Mouse (Mus musculus): Measurements from ENCODE around the gene Yipf2.
A peak's percentile ranks its signal among the peaks of the same experiment; 100 is the strongest.
"Not testable (repeated sequence)": the region's sequence is repeated elsewhere in the genome, so short reads cannot be mapped to it uniquely, and the experiment has no call there.

Yipf2 gene

DNA sequence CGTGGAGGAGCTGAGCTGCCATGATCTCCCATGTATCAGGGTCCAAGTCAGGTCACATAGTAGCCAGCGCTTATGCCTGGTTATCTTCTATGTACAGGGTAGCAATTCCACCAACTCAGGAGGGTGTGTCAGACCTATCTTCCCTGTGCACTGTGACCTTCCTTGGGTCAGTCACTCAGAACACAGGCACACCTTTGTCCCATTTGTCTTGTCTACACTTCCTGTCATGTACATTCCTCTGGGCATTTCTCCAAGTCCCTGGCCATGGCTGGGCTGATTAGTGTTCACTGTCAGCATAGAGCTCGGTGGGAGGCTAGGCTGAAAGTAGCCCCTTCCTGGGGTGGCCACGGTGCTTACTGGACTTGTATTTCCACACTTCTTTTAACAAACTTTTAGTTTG lies 34.3 kb downstream of the Yipf2 start:
- peak in 1 of 2 experiments; percentile 17 for DNase-seq (ENCODE audit: low spot score in 2 of 2)

DNA sequence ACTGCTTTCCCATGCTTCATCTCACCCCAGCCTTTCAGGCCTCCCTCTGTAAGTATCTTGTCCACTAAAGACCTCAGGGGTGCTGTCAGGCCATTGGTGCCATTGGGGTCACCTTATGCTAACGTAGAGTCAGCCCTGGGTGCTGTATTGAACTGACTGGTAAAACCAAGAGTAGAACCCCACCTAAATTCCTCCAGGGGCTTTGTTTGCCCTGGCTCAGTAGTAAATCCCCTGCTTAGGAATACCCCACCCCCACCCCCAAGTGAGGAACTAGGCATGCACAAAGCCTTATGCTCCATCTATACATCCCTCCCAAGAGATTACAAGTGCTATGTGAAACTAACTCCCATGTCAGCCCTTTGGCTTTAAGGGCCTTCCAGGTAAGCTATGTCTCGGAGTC lies 35.1 kb downstream of the Yipf2 start:
- DNase-seq (ENCODE audit: low spot score in 2 of 2): no peak

DNA sequence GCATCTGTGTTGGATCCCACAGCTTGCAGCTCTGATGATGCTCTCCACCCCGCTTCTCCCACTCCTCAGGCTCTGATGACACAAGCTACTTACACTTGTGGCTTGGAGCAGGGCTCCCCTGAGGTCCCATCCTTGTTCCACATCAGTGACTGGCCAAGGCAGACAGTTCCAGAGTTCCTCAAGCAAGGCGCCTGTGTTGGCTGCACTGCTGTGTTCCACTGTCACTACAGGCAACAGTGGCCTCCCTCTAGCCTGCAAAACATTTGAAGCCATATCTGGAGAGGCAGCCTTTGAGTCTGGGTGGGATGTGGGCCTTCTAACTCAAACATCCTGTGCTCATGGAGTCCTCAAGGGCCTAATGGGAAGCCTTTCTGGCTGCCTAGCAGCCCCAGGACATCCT lies 35.6 kb downstream of the Yipf2 start:
- DNase-seq (ENCODE audit: low spot score in 2 of 2): no peak

DNA sequence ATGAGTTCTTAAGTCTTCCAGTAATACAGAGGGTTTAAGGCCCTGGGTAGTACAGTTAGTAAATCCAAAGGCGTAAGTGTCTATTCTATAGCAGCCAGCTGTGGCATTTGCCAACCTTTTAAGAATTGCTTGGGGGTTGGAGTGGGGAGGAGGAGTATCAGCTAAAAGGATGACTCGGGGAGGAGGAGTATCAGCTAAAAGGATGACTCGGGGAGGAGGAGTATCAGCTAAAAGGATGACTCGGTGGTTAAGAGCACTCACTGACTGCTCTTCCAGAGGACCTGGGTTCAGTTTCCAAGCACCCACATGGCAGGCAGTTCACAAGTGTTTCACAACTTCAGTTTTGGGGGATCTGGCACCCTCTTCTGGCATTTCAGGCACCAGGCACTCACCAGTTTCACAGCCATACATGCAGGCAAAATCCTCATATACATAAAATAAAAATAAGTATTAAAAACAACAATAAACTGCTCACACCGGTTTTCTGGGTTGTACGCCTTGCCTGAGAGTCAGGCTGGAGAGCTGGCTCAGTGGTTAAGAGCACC lies 37.4 kb downstream of the Yipf2 start:
- no peak for DNase-seq (ENCODE audit: low spot score in 2 of 2)

DNA sequence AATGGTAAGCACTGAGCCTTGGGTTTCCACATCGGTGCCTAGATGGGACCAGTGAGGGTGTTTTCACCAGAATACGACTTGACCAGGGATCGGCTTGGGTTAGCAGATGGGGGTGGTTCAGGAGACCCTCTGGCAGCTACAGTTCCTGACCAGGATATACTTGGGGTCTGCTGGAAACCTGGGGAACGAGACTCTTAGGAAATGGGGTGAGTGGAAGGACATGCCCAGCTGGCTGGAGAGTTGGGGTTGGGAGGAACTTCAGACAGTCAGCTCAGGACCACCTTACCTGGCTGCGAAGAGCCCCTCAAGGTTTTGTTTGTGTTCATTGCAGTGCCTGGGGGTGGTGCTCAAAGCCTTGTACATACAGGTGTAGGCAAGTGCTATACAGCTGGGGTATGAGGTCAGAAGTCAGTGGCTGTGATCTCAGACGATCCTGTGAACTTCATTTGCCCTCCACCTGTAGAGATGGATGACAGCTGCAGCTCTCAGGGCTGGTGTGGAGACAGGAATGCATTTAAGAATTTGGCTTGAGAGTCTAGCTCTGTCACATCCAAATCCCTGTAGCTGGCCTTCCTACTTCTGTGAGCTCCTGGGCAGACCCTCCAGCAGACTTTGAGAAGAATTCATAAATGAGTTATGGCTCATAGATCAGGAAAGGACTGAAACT lies 38.9 kb downstream of the Yipf2 start:
- no peak for DNase-seq (ENCODE audit: low spot score in 2 of 2)

DNA sequence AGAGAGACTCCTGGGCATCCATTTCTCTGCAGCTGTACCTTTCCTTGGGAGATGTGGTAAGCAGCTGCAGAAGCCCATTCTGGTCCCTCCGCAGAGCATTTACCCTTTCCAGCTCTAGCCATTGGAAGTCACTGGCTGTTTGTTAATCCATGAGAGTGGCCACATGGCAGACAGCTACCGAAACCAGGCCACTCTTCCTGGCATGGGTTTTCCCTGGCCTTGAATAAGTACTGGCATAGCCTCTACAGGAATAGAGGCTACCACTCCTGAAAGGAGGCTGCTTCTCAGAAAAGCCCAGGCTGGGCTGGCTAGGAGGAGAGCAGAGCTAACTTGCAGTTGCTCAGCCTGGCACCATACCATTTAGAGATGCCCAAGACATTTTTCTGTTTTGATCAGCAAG lies 41.6 kb downstream of the Yipf2 start:
- DNase-seq (ENCODE audit: low spot score in 2 of 2): no peak

DNA sequence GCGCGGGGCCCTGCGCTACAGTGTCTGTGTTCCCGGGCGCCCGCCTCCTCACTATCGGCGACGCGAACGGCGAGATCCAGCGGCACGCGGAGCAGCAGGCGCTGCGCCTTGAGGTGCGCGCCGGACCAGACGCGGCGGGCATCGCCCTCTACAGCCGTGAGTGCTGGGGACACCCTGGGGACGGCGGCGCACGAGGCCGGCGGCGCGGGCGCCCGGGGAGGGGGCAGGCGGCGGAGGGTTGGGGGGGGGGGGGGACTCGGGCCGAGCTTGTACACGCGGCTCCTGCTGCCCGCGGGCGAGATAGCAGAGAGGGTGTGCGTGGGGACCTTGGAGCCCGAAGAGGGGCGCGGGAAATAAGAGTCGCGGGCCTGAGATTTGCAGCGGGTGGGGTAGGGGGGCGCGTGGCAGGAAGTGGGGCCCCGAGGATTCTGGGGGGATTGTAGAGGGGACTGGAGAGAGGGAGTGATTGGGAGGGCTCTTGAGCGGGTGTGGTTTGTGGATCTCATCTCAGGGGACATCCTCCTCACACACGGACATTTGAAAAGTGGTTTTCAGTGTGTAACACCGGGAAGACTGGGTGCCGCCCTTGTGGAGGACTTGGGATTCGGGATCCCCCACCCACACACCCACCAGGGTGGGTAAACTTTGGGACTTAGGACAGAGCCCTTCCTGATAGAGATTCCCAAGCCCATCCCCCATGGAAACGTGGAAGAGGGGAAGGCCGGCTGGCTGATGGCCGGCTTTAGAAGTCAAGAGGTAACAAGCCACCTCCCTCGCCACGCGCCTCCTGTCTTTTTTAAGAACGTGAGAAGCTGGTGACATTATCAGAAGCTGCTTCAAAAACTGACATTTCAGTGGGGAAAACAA lies 45.3 kb downstream of the Yipf2 start:
- peak; percentile 56 to 62 for DNase-seq (ENCODE audit: low spot score in 2 of 2)

DNA sequence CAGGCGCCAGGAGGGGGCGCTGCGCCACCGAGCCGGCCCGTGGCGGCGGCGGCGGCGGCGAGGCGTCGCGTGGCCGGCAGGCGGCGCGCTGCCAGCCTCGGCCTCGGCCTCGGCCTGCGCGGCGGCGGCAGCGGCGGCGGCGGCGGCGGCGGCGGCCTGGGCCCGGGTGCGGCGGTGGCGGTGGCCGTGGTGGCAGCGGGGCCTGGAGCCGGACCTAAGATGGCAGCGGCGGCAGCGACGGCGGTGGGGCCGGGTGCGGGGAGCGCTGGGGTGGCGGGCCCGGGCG lies 45.9 kb downstream of the Yipf2 start, which contains the start of gene Carm1:
Gene Carm1 (plus strand): TSS at position 106 of the 286 bp plus-strand sequence.
- DNase-seq (ENCODE audit: low spot score in 2 of 2): no peak

DNA sequence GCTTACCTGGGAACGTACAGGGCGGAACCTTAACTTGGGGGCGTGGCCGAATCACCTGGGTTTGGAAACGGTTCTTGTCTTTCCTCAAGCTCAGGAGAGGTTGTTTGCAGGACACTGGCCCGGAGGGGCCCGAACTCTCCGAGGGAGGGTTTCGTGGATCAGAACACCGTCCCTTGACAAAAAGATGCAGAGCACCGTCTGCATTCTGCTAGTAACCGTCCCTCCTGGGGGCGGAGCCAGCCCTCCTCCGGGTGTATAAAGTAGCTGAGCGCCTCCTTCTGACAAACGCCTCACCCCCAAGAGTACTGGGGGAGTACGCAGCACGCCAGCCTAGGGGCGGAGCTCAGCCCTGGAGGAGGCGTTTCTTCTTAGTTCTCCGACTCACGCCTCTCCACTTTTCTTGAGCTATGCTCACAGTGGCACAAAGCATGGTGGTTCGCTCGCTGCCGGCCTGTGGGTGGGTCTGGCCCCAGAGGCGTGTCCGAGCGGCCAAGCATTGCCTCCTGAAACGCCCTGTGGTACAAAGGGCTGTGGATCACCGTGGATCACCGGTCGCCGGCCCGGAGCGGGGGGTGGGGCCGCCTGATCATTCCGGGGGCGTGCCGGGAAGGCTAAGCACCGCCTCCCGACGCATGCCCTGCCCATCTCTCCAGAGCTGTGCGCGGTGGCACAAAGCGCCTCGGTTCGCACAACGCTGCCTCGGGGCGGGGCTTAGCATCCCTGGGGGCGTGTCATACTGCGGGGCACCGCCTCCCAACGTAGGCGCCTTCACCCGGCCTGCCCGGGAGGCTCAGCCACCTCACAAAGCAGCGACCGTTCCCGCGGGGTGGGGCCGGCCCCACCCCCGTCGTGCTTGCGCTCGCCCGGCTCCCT lies 46.5 kb downstream of the Yipf2 start:
- DNase-seq (ENCODE audit: low spot score in 2 of 2): peak; percentile 98 to 99

DNA sequence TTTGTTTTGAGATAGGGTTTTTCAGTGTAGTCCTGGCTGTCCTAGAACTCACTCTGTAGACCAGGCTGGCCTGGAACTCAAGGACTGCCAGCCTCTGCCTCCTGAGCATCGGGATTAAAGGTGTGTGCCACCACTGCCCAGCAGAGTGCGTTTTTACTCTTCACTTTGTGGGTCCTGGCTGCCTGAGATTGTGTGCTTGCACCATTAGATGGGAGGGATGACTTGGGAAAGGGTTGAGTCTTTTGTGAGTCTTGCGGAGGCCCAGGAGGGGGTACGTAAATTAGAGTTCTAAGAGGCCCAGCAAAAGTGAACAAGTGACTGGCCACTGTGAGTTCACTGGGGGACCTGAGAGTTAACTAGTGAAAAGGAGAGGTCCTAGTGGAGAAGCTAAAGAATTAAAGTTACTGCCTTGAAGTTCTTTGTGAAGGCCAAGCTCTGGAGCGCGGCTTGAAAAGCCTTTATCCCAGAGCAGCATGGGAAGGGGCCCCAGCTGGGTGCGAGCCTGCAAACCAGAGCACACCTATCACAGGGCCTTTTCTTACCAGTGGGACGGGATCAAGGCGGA lies 47.2 kb downstream of the Yipf2 start:
- no peak for DNase-seq (ENCODE audit: low spot score in 2 of 2)

DNA sequence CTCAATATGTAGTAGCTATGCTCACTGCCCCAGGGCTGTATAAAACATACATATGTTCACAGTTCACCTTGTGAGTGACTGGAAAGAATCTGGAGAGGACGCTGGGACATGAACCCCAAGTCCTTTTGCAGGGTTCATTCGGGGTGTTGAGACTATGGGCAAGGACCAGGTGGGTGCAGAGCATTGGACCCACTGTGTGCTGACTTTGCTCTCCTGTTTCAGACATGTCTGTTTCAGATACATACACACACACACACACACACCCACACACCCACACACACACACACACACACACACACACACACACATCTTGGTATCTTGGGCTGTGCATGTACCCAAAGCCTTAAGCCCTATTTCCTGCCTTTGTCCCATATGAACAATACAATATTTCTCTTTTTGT lies 50.6 kb downstream of the Yipf2 start:
- DNase-seq (ENCODE audit: low spot score in 2 of 2): not testable (repeated sequence)

DNA sequence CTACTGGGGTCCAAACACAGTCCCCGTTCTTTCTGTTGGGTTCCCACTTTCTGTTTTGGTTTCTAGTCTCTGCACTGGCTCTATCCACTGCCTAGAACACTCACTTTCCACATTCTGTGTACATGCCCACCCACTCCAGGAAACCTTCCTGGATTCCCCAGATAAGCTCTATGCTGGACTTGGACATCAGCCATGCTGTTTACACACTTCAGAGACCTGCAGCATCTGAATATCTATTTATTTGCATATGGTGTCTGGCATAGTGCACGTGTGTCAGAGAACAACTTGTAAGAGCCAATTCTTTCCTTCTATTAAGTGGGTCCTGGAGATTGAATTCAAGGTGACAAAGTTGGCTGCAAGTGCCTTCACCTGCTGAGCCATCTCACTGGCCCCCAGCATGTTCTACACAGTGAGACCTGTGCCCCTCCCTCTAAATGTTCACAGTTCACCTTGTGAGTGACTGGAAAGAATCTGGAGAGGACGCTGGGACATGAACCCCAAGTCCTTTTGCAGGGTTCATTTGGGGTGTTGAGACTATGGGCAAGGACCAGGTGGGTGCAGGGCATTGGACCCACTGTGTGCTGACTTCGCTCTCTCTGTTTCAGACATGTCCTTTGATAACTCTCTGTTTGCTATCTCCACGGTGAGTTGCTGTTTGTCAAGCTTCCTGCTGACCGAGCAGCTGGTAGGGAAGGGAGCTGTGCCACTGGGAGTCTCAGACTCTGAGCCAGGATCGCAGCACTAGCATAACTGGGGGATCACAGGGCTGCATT lies 52.5 kb downstream of the Yipf2 start:
- no peak for DNase-seq (ENCODE audit: low spot score in 2 of 2)

Measured in heart, adult 9 months (tissue).